Mouse (Mus musculus) C2C12 (cell line): ENCODE data around the gene Slc2a4. TPM values are rescaled to one million over a fixed set of nuclear protein-coding genes. Genes with fewer than 3 reads are reported as not detected.

ENCODE experiments used
- H3K27me3 ChIP-seq: one replicate; pipeline ENCODE4 v1.6.1; 2011; ENCODE audit not compliant: control insufficient read depth, insufficient read depth, insufficient read length
- H3K36me3 ChIP-seq: one replicate; pipeline ENCODE4 v1.6.1; 2011; ENCODE audit not compliant: control insufficient read depth, insufficient read depth
- H3K4me3 ChIP-seq: one replicate; pipeline ENCODE4 v1.5.1; 2011; ENCODE audit warnings: mild to moderate bottlenecking, control low read depth; ENCODE audit not compliant: poor library complexity, insufficient read depth, severe bottlenecking
- H3K79me2 ChIP-seq: one replicate; pipeline ENCODE4 v1.6.1; 2011; ENCODE audit not compliant: control insufficient read depth, insufficient read depth
- H3K79me3 ChIP-seq: one replicate; pipeline ENCODE4 v1.6.1; 2011; ENCODE audit warnings: low read depth, control low read depth
- H3ac ChIP-seq: one replicate; pipeline ENCODE3; 2011; ENCODE audit warnings: low read depth; ENCODE audit not compliant: control insufficient read depth, insufficient read length
- CEBPB ChIP-seq: IDR thresholded peaks from one replicate; pipeline ENCODE4 v1.6.1; 2011; ENCODE audit warnings: low read depth, mild to moderate bottlenecking, control low read depth, moderate library complexity
- CTCF ChIP-seq: IDR thresholded peaks from one replicate; pipeline ENCODE4 v1.5.1; 2011; ENCODE audit not compliant: control insufficient read depth, insufficient read depth, insufficient read length
- FOSL1 ChIP-seq: IDR thresholded peaks from one replicate; pipeline ENCODE4 v1.8.0; 2011; ENCODE audit warnings: mild to moderate bottlenecking, low read length; ENCODE audit not compliant: poor library complexity, insufficient read depth, severe bottlenecking
- MAX ChIP-seq: IDR thresholded peaks from one replicate; pipeline ENCODE4 v1.6.1; 2011; ENCODE audit warnings: mild to moderate bottlenecking, control low read depth
- MYOD1 ChIP-seq: IDR thresholded peaks from one replicate; pipeline ENCODE4 v1.6.1; 2011; ENCODE audit warnings: low read depth; ENCODE audit not compliant: control insufficient read depth, insufficient read length
- MYOG ChIP-seq: IDR thresholded peaks from one replicate; pipeline ENCODE4 v1.6.1; 2011; ENCODE audit not compliant: control insufficient read depth, insufficient read length; ENCODE audit errors: extremely low read depth
- USF1 ChIP-seq: IDR thresholded peaks from one replicate; pipeline ENCODE4 v1.6.1; 2011; ENCODE audit warnings: low read depth, mild to moderate bottlenecking, control low read depth, moderate library complexity
- polyA plus RNA-seq: library from polyadenylated mRNA; unstranded; fragments of >200 nt; fragmentation: generic; extraction: Trizol; gene quantifications from one replicate; pipeline ENCODE4 v1.2.1, GENCODE M21; 2012; ENCODE audit warnings: missing spikeins

The Slc2a4 gene
- polyA plus RNA-seq, 1 experiment: 0.53 TPM

DNA sequence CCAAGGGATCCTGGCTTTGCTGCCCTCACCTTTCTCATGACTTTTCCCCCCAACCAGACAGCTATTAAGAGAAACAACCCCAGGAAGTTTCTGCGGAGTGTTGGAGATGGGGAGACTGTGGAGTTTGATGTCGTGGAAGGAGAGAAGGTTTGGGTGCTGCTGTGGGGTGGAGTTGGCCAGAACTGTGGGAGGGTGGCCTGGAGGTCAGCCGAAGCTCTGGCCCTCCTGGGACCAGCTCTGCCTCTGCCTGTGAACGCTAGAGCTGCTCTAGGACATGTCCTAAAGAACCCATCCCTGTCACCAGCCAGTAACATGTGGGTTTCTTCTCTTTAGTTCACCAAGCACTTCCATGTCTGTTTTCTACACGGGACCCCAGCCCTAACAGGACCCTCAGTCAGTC is 8.8 kb downstream of the Slc2a4 start:
- no peak for TF ChIP-seq MYOG
- no peak for TF ChIP-seq MAX
- TF ChIP-seq USF1: no peak
- TF ChIP-seq FOSL1: no peak
- TF ChIP-seq CTCF: no peak
- no peak for TF ChIP-seq MYOD1
- TF ChIP-seq CEBPB: no peak
- Histone ChIP-seq H3K4me3 (no peak overlapping the region), H3K79me2 (no peaks in the 10 kb centered on the region), H3K27me3 (peaks cover 61% of the 10 kb centered on the region), H3K79me3 (no peaks in the 10 kb centered on the region), H3K36me3 (no peaks in the 10 kb centered on the region), H3ac (no peak overlapping the region)

DNA sequence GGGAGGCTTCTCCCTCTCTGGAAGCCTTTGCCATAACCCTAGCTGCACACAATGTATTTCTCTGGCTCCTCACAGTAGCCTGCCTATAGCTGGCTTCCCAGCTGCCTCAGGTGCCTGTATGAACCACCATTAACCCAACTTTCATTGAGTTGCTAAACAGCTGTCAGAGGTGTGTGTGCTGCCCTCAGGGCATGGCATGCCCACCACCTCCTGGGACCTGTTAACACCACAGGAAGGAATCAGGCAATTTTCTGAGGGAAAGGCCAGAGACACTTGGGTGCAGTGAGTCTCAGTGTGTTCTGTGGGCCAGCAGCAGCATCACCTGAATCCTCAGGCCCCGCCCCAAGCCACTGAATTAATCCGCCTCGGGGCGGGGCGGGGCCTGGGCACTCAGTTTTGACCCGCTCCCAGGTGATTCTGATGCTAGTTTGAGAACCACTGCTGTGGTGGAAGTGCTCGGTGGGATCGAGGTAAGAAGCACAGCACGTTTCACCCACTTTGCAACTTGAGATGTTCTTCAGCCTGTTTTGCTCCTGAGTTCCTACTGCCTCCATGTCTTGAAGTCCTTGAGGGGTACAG is 9.5 kb downstream of the Slc2a4 start:
- Histone ChIP-seq H3K27me3 (peaks cover 61% of the 10 kb centered on the region), H3K36me3 (no peaks in the 10 kb centered on the region), H3K79me2 (no peaks in the 10 kb centered on the region), H3ac (no peak overlapping the region), H3K4me3 (no peak overlapping the region), H3K79me3 (no peaks in the 10 kb centered on the region)
- no peak for TF ChIP-seq MYOD1
- TF ChIP-seq CTCF: no peak
- no peak for TF ChIP-seq CEBPB

DNA sequence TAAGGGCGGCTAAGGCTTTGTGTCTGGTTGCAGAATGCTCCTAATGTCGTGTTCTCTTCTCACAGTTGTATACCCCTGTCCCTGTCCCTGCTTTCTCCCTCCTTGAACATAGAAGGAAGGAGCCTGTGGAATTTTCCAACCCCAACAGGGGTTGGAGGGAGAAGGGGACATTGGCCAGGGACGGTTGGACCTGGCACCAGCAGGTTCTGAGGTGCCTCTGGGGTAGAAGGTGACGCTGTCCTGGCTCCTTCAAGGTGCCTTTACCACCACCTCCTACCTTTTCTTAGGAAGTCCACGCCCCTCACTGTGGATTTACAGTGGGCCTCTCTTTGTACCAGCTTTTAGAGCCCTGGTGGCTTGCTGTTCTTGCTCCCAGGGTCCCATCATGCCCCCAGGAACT is 10.2 kb downstream of the Slc2a4 start:
- Histone ChIP-seq H3K27me3 (peaks cover 56% of the 10 kb centered on the region), H3K4me3 (no peak overlapping the region), H3K79me3 (no peaks in the 10 kb centered on the region), H3K36me3 (no peaks in the 10 kb centered on the region), H3ac (no peak overlapping the region), H3K79me2 (no peaks in the 10 kb centered on the region)
- no peak for TF ChIP-seq MAX
- no peak for TF ChIP-seq USF1
- TF ChIP-seq FOSL1: no peak
- no peak for TF ChIP-seq CEBPB
- no peak for TF ChIP-seq CTCF
- no peak for TF ChIP-seq MYOD1
- no peak for TF ChIP-seq MYOG

DNA sequence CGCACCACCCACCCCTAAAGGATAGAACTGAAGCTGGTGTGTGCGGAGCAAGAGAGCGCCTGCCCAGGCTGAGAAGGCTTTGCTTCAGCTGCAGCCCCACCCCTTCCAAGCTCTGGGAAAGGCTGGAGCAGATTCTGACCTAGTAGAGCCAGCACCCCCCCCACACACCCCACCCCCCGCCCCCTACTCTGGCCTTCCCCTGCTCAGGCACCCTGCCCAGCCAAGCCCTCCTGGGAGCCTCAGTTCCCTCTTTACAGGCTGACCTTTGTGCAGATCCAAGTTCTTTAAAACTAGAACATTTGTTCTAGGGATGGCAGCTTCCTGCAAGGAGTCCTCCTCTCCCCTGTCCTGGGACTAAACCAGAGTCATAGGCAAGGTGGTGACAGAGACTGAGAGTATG is 10.6 kb downstream of the Slc2a4 start:
- H3K36me3 ChIP-seq: no peaks in the 10 kb centered on the region
- H3K79me2 ChIP-seq: no peaks in the 10 kb centered on the region
- H3K27me3 ChIP-seq: peaks cover 52% of the 10 kb centered on the region
- H3K79me3 ChIP-seq: no peaks in the 10 kb centered on the region
- TF ChIP-seq MAX (no peak), USF1 (no peak), FOSL1 (no peak), CEBPB (no peak), CTCF (no peak), MYOG (no peak), MYOD1 (no peak)
- H3ac ChIP-seq: no peak overlapping the region
- no peak overlapping the region for H3K4me3 ChIP-seq

DNA sequence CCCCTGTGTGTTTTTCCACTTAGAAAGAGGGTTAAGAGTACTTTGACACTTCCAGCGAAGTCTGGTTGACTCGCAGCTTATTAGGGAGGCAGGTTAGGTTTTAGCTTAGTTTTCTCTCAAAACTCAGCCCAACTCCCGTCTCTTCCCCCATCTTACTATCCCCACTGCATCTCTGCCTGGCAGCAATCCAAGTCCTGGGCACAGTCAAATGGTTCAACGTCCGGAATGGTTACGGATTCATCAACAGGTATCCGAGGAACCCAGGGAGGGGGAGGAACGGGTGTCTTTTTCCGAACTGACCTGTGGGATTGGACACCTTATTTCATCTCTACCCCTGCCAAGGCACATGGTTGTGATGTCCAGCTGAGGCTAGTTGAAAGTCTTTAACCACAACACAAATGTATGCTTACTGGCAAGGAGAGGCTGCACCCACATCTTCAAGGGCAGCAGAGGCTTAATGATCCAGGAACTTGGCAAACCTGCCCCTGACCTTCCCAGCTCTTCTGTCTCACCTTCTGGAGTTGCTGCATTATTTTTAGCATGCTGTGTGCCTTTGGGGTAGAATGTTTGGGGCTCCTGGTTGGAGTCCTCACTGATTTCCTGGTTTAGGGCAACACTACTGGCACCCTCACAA is 11.2 kb downstream of the Slc2a4 start:
- peaks cover 52% of the 10 kb centered on the region for H3K27me3 ChIP-seq
- H3K36me3 ChIP-seq: no peaks in the 10 kb centered on the region
- no peaks in the 10 kb centered on the region for H3K79me3 ChIP-seq
- no peak overlapping the region for H3K4me3 ChIP-seq
- TF ChIP-seq FOSL1 (no peak), MYOG (no peak), USF1 (no peak), CEBPB (no peak), MYOD1 (no peak), MAX (no peak), CTCF (no peak)
- H3ac ChIP-seq: no peak overlapping the region
- no peaks in the 10 kb centered on the region for H3K79me2 ChIP-seq

DNA sequence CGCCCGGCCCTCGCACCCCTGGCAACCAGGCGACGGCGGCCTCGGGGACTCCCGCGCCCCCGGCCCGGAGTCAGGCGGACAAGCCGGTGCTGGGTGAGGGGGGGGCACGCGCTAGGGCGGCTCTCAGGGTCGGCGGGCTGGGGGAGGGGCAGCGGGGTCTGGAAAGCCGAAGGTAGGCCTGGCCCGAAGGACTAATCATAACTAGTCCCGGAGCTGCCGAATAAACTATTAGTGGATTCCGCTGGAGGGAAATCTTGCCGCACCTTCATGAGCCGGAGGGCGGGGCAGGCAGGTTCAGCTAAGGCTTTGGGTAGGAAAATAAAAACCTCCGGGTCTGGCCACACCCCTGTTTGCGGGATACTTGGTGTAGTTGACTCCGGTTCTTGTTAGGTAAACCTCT is 11.8 kb downstream of the Slc2a4 start:
- no peak overlapping the region for H3K4me3 ChIP-seq

More for the DNA sequence above, 11.8 kb downstream of the Slc2a4 start:
- Histone ChIP-seq H3ac (no peak overlapping the region), H3K79me3 (no peaks in the 10 kb centered on the region), H3K79me2 (no peaks in the 10 kb centered on the region), H3K27me3 (peaks cover 52% of the 10 kb centered on the region), H3K36me3 (no peaks in the 10 kb centered on the region)
- no peak for TF ChIP-seq MYOD1
- no peak for TF ChIP-seq MYOG
- no peak for TF ChIP-seq MAX
- no peak for TF ChIP-seq CTCF
- TF ChIP-seq FOSL1: no peak
- no peak for TF ChIP-seq USF1
- TF ChIP-seq CEBPB: no peak
